Mouse (Mus musculus): Measurements from ENCODE around the gene Prkg1.

- TF ChIP-seq POLR2A (IDR thresholded peaks at IDR 0.05; ENCODE audit: extremely low read depth, insufficient read depth, low read length) (no peak), CTCF (IDR thresholded peaks at IDR 0.05; ENCODE audit: low read depth, low read length) (no peak)
Measured at GRCm38 (mm10) chr19:31647492-31647891, 117.3 kb downstream of the Prkg1 start.
